Mouse (Mus musculus) CH12.LX (cell line): Measurements from ENCODE around the gene Maats1.

Experiments used
- CTCF ChIP-seq, 2 experiments: IDR thresholded peaks in 1 of 2; conservative IDR thresholded peaks in 1 of 2; 2 replicates each; pipeline ENCODE4 v1.5.1; 2011 to 2012; ENCODE audit warnings: low read depth in 2 of 2, low read length in 2 of 2, improper control_type of control experiment in 1 of 2, inconsistent platforms in 1 of 2, mild to moderate bottlenecking in 1 of 2, moderate library complexity in 1 of 2
- EP300 ChIP-seq: IDR thresholded peaks from 2 replicates; pipeline ENCODE4 v1.6.1; 2011; ENCODE audit warnings: low read length, improper control_type of control experiment
- ETS1 ChIP-seq: conservative IDR thresholded peaks from 2 replicates; pipeline ENCODE4 v1.6.1; 2012; ENCODE audit warnings: low read depth, mild to moderate bottlenecking, inconsistent platforms, low read length, improper control_type of control experiment, moderate library complexity
- UBTF ChIP-seq: IDR thresholded peaks from 2 replicates; pipeline ENCODE4 v1.6.1; 2012; ENCODE audit warnings: low read depth, mild to moderate bottlenecking, inconsistent platforms, low read length, improper control_type of control experiment, moderate library complexity

GRCm38 (mm10) chr16:38385184-38385634, 43.3 kb upstream of the Maats1 start:
- TF ChIP-seq CTCF (conservative IDR thresholded peaks at IDR 0.05 in 1 of 2, IDR thresholded peaks at IDR 0.05 in 1 of 2; ENCODE audit: low read depth in 2 of 2, low read length in 2 of 2), result no peak
- no peak for TF ChIP-seq UBTF
- no peak for TF ChIP-seq EP300
- TF ChIP-seq ETS1, result no peak
